Mouse (Mus musculus) liver, adult 2 months (tissue): Measurements from ENCODE around the gene Gm11549. TPM values are rescaled to one million over a fixed set of nuclear protein-coding genes. Genes with fewer than 3 reads are reported as not detected.

Source experiments
- DNase-seq: peaks from one replicate; pipeline ENCODE4 v3.0.0-alpha.2; 2011; ENCODE audit warnings: low read depth, low spot score; ENCODE audit errors: extremely low read depth
- H3K27ac ChIP-seq: fragments of 200-500 bp; replicated peaks from 2 replicates; pipeline ENCODE4 v1.5.1; 2012; ENCODE audit warnings: low read depth, mild to moderate bottlenecking, control low read depth, inconsistent platforms, low read length; ENCODE audit not compliant: insufficient read depth
- H3K27me3 ChIP-seq: fragments of 200-500 bp; 2 replicates; pipeline ENCODE4 v1.6.1; 2012; ENCODE audit warnings: mild to moderate bottlenecking, moderate library complexity, low read length, inconsistent platforms; ENCODE audit not compliant: control insufficient read depth, insufficient read depth
- H3K36me3 ChIP-seq: fragments of 200-500 bp; 2 replicates; pipeline ENCODE4 v1.6.1; 2012; ENCODE audit warnings: low read length, inconsistent platforms; ENCODE audit not compliant: control insufficient read depth, insufficient read depth
- H3K4me1 ChIP-seq: fragments of 200-500 bp; 2 replicates; pipeline ENCODE4 v1.6.1; 2011; ENCODE audit warnings: low read length; ENCODE audit not compliant: control insufficient read depth, insufficient read depth
- H3K4me3 ChIP-seq: fragments of 200-500 bp; 2 replicates; pipeline ENCODE4 v1.5.1; 2011; ENCODE audit warnings: low read depth, mild to moderate bottlenecking, control low read depth, low read length, moderate library complexity; ENCODE audit not compliant: insufficient read depth
- H3K79me2 ChIP-seq: fragments of 200-500 bp; 2 replicates; pipeline ENCODE4 v1.6.1; 2012; ENCODE audit warnings: inconsistent platforms, mild to moderate bottlenecking, low read length, moderate library complexity; ENCODE audit not compliant: control insufficient read depth, insufficient read depth
- H3K9ac ChIP-seq: fragments of 200-500 bp; 2 replicates; pipeline ENCODE4 v1.6.1; 2012; ENCODE audit warnings: low read depth, mild to moderate bottlenecking, control low read depth, inconsistent platforms, low read length
- CTCF ChIP-seq: fragments of 200-500 bp; IDR thresholded peaks from 2 replicates; pipeline ENCODE4 v1.5.1; 2011; ENCODE audit warnings: low read depth, low read length, control low read depth
- POLR2A ChIP-seq: fragments of 200-500 bp; IDR thresholded peaks from 2 replicates; pipeline ENCODE4 v1.6.1; 2011; ENCODE audit warnings: low read length, control low read depth; ENCODE audit not compliant: insufficient read depth; ENCODE audit errors: extremely low read depth
- whole genome bisulfite sequencing: fragments of 180-500 bp; shearing (Covaris S2); methylation state at CpG from one replicate; pipeline ENCODE4 v1.1.7; 2018; 5-methylcytosine and 5-hydroxymethylcytosine counted together
- polyA plus RNA-seq: library from polyadenylated mRNA; depleted of rRNA; stranded (reverse); fragments of >200 nt; gene quantifications from 2 replicates; pipeline ENCODE4 v1.2.3, GENCODE M21; 2012
- total RNA-seq: library from RNA; depleted of rRNA; stranded (reverse); fragments of >200 nt; gene quantifications from 2 replicates; pipeline ENCODE4 v1.2.3, GENCODE M21; 2014

The Gm11549 gene
- total and polyA plus RNA-seq, 2 experiments: not detected

GRCm38 (mm10) chr3:36551851-36552384 is 30.3 kb upstream of the Gm11549 start:
- 0 out of 2 replicates have a peak overlapping the region, but pooled peaks have one; percentile 9 for H3K9ac ChIP-seq
- no peak overlapping the region for H3K27ac ChIP-seq
- no peaks in the 10 kb centered on the region for H3K27me3 ChIP-seq
- TF ChIP-seq POLR2A (no peak), CTCF (no peak)
- no peaks in the 10 kb centered on the region for H3K79me2 ChIP-seq
- 9% methylated on average over 12 of the region's 12 CpGs for WGBS
- H3K36me3 ChIP-seq: peaks cover 23% of the 10 kb centered on the region
- peaks cover 2% of the 10 kb centered on the region; the same call in 1 of the 2 replicates for H3K4me1 ChIP-seq
- H3K4me3 ChIP-seq: peak overlapping the region; percentile 92
- peak; percentile 60 for DNase-seq

- H3K9ac ChIP-seq: no peak overlapping the region
- 59% methylated on average over 9 of the region's 9 CpGs for WGBS
- H3K27ac ChIP-seq: no peak overlapping the region
- H3K36me3 ChIP-seq: peaks cover 19% of the 10 kb centered on the region
- TF ChIP-seq CTCF (no peak), POLR2A (no peak)
- no peak for DNase-seq
- H3K4me1 ChIP-seq: peaks cover 2% of the 10 kb centered on the region; the same call in 1 of the 2 replicates
- no peaks in the 10 kb centered on the region for H3K27me3 ChIP-seq
- H3K79me2 ChIP-seq: no peaks in the 10 kb centered on the region
- H3K4me3 ChIP-seq: no peak overlapping the region
Measured at GRCm38 (mm10) chr3:36551343-36551742, 29.7 kb upstream of the Gm11549 start.

GRCm38 (mm10) chr3:36544961-36545360 is 23.3 kb upstream of the Gm11549 start:
- Histone ChIP-seq H3K79me2 (no peaks in the 10 kb centered on the region), H3K4me3 (no peak overlapping the region), H3K4me1 (no peaks in the 10 kb centered on the region), H3K27ac (no peak overlapping the region), H3K36me3 (no peaks in the 10 kb centered on the region), H3K9ac (no peak overlapping the region), H3K27me3 (no peaks in the 10 kb centered on the region)
- WGBS: 79% methylated on average over 3 of the region's 3 CpGs
- DNase-seq: no peak
- no peak for TF ChIP-seq CTCF
- no peak for TF ChIP-seq POLR2A

- 95% methylated on average over 2 of the region's 2 CpGs for WGBS
- H3K27ac ChIP-seq: no peak overlapping the region
- H3K79me2 ChIP-seq: no peaks in the 10 kb centered on the region
- TF ChIP-seq POLR2A (no peak), CTCF (no peak)
- no peaks in the 10 kb centered on the region for H3K27me3 ChIP-seq
- H3K36me3 ChIP-seq: no peaks in the 10 kb centered on the region
- no peak for DNase-seq
- no peak overlapping the region for H3K9ac ChIP-seq
- H3K4me3 ChIP-seq: no peak overlapping the region
- H3K4me1 ChIP-seq: no peaks in the 10 kb centered on the region
Measured at GRCm38 (mm10) chr3:36541399-36541798, 19.8 kb upstream of the Gm11549 start.

- no peak for TF ChIP-seq POLR2A
- no peak for TF ChIP-seq CTCF
- WGBS: 55% methylated on average over 2 of the region's 2 CpGs
- Histone ChIP-seq H3K27ac (no peak overlapping the region), H3K27me3 (no peaks in the 10 kb centered on the region), H3K36me3 (no peaks in the 10 kb centered on the region), H3K4me3 (no peak overlapping the region), H3K9ac (no peak overlapping the region), H3K4me1 (no peaks in the 10 kb centered on the region), H3K79me2 (no peaks in the 10 kb centered on the region)
- DNase-seq: no peak
Measured at GRCm38 (mm10) chr3:36540756-36541155, 19.1 kb upstream of the Gm11549 start.

- DNase-seq: no peak
- H3K27ac ChIP-seq: no peak overlapping the region
- 79% methylated on average over 4 of the region's 4 CpGs for WGBS
- H3K4me3 ChIP-seq: no peak overlapping the region
- H3K27me3 ChIP-seq: no peaks in the 10 kb centered on the region
- TF ChIP-seq POLR2A: no peak
- no peak for TF ChIP-seq CTCF
- no peak overlapping the region for H3K9ac ChIP-seq
- H3K4me1 ChIP-seq: no peaks in the 10 kb centered on the region; the same call in 1 of the 2 replicates
- H3K79me2 ChIP-seq: no peaks in the 10 kb centered on the region
- H3K36me3 ChIP-seq: no peaks in the 10 kb centered on the region
Measured at GRCm38 (mm10) chr3:36537701-36538470, 16.3 kb upstream of the Gm11549 start.
